Mouse (Mus musculus): ENCODE results near the gene Rabep2. TPM values are rescaled to one million over a fixed set of nuclear protein-coding genes. Genes with fewer than 3 reads are reported as not detected.

Rabep2 gene
- total RNA-seq, 2 experiments from 2014 or later: 14.0 to 14.9 TPM

GRCm38 (mm10) chr7:126467834-126468627, 39.5 kb downstream of the Rabep2 start:
- Histone ChIP-seq H3K4me3 (peak overlapping the region; percentile 53), H3K27ac (peak overlapping the region; percentile 99)
- DNase-seq: no peak
- intact Hi-C loops (cut with DNase I): loop anchor here (10.0 kb wide), 1 partner anchor 327 kb away; the partner anchor contains the start of genes Fam57b and Ppp4c
- TF ChIP-seq CTCF (IDR thresholded peaks at IDR 0.05): no peak

GRCm38 (mm10) chr7:126470077-126470476, 41.5 kb downstream of the Rabep2 start:
- H3K27ac ChIP-seq: no peak overlapping the region
- no peak for DNase-seq
- no peak overlapping the region for H3K4me3 ChIP-seq
- no peak for TF ChIP-seq CTCF (IDR thresholded peaks at IDR 0.05)
- intact Hi-C loops (cut with DNase I): loop anchor here (5.0 to 10.0 kb wide), 2 partner anchors 38 to 305 kb away; partner anchors contain the start of gene Ypel3

- intact Hi-C loops (cut with DNase I): loop anchor here (5.0 to 10.0 kb wide), 2 partner anchors 39 to 303 kb away; partner anchors contain the start of gene Ypel3
- DNase-seq: no peak
- no peak for TF ChIP-seq CTCF (IDR thresholded peaks at IDR 0.05)
- Histone ChIP-seq H3K27ac (no peak overlapping the region), H3K4me3 (no peak overlapping the region)
Measured at GRCm38 (mm10) chr7:126471361-126471760, 42.8 kb downstream of the Rabep2 start.

GRCm38 (mm10) chr7:126471853-126472252, 43.3 kb downstream of the Rabep2 start:
- H3K27ac ChIP-seq: no peak overlapping the region
- no peak for TF ChIP-seq CTCF (IDR thresholded peaks at IDR 0.05)
- no peak overlapping the region for H3K4me3 ChIP-seq
- intact Hi-C loops (cut with DNase I): loop anchor here (5.0 to 10.0 kb wide), 2 partner anchors 40 to 303 kb away; partner anchors contain the start of gene Ypel3
- no peak for DNase-seq

DNA sequence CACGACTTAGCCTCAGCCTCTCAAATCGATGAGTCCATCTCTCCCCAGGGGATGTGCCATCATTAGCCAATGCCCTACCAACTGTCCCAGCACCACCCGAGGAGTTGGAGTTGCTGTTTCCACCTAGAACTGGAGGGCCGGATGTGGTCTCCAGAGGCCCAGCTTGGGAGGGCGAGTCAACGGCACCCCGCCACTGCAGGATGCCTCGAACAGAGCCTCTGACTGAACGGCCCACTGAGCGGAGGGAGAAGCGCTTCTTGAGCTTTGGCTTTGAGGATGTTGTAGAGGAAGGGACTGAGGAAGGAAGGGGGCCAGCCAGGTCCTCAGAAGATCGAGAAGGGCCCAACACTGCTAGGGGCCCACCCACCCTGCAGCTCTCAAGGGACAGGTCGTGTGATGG, 43.7 kb downstream of the Rabep2 start:
- DNase-seq: no peak
- H3K4me3 ChIP-seq: no peak overlapping the region
- intact Hi-C loops (cut with DNase I): loop anchor here (5.0 to 10.0 kb wide), 2 partner anchors 40 to 302 kb away; partner anchors contain the start of gene Ypel3
- no peak for TF ChIP-seq CTCF (IDR thresholded peaks at IDR 0.05)
- H3K27ac ChIP-seq: no peak overlapping the region

DNA sequence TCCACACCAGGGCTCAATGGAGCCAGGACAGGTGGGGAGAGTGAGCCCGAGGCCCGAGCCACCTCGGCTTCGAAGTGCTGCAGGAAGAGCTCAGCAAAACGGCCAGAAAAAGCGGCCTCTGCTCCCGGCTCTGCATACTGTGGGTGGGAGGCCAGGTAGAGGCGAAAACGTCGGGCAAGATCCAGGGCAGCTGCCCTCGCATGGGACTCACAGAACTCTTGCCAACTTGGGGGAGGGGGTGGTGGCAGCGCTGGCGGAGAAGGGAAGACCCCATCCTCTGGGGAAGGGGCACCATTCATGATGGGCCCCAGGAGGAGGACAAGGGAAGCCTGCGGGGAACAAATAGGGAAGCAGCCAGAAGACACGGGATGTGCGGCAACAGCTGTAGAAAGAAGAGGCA, 44.2 kb downstream of the Rabep2 start:
- Histone ChIP-seq H3K27ac (no peak overlapping the region), H3K4me3 (peak overlapping the region; percentile 87; the same call in 1 of the 2 replicates)
- DNase-seq: no peak
- TF ChIP-seq CTCF (IDR thresholded peaks at IDR 0.05): no peak
- intact Hi-C loops (cut with DNase I): loop anchor here (5.0 to 10.0 kb wide), 2 partner anchors 40 to 302 kb away; partner anchors contain the start of gene Ypel3

- Histone ChIP-seq H3K27ac (peak overlapping the region; percentile 99), H3K4me3 (peak overlapping the region; percentile 87)
- intact Hi-C loops (cut with DNase I): loop anchor here (5.0 to 10.0 kb wide), 2 partner anchors 41 to 301 kb away; partner anchors contain the start of gene Ypel3
- TF ChIP-seq CTCF (IDR thresholded peaks at IDR 0.05): no peak
- DNase-seq: no peak
Measured at GRCm38 (mm10) chr7:126473470-126474086, 45.0 kb downstream of the Rabep2 start.

GRCm38 (mm10) chr7:126474486-126474955, 46.0 kb downstream of the Rabep2 start:
- peak; percentile 61 for DNase-seq
- H3K27ac ChIP-seq: peak overlapping the region; percentile 99
- H3K4me3 ChIP-seq: peak overlapping the region; percentile 87
- intact Hi-C loops (cut with DNase I): loop anchor here (5.0 to 10.0 kb wide), 2 partner anchors 42 to 300 kb away; partner anchors contain the start of gene Ypel3
- TF ChIP-seq CTCF (IDR thresholded peaks at IDR 0.05): no peak

DNA sequence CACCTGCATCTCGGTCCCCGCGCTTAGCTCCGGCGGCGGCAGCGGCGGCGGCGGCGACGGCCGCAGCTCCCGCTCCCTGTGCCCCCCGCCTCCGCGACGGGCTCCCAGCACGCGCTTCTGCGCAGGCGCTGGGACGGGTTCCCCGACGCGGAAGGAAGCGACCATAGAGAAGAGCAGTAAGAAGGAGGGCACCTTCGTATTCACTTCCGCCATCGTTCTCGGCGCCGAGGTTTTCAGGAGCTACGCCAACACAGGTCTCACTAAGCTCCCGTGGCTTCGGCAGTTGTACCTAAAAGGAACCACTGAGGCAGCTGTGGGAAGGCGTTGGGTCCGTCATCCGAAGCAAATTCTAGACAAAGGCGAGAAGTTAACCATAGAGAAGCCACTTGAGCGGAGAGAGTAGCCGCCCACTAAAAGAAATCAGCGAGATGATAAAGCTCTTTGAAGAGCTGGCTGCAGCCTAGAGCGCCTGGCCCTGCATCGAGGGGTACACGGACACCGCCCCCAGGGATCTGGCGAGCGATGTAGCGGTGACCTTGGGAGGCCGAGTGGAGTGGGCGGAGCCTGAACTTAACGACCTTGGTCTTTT, 46.5 kb downstream of the Rabep2 start, which contains the start of gene Sh2b1:
Gene Sh2b1, minus strand, starts transcription at position 432 of the 589 bp plus-strand sequence.
- TF ChIP-seq CTCF (IDR thresholded peaks at IDR 0.05): peak; percentile 43
- intact Hi-C loops (cut with DNase I): loop anchor here (5.0 to 10.0 kb wide), 2 partner anchors 43 to 300 kb away; partner anchors contain the start of gene Ypel3
- Histone ChIP-seq H3K27ac (peak within 1 kb of the TSS; percentile 99), H3K4me3 (peak within 1 kb of the TSS; percentile 87)
- DNase-seq: peak; percentile 92

- H3K4me3 ChIP-seq: peak overlapping the region; percentile 68
- peak overlapping the region; percentile 74 for H3K27ac ChIP-seq
- TF ChIP-seq CTCF (IDR thresholded peaks at IDR 0.05): peak; percentile 86
- DNase-seq: no peak
- intact Hi-C loops (cut with DNase I): loop anchor here (2.0 to 5.0 kb wide), 2 partner anchors 47 to 84 kb away; partner anchors contain the start of gene Nfatc2ip
Measured at GRCm38 (mm10) chr7:126481699-126482098, 53.1 kb downstream of the Rabep2 start.

DNA sequence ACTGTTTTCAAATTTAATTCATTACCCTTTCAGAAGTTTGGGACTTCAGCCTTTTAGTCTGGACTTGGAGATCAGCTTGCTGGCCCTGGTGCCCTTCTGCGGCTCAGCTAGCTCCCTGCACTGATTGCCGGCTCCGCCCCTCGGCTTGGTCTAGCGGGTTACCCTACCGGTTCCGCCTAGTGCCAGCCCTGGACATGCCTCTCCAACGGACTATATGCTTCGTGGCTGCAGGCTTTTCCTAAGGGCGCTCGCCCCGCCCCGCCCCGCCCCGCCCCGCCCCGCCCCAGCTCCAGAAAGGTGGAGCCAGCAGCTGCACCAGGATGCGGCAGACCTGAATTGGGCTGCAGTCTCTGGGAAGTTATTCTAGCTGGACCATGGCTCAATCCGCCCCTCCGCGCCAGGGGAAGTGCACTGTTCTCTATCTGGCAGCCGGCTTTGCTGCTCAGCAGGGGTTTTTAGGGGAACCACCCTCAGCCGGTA, 53.9 kb downstream of the Rabep2 start:
- Histone ChIP-seq H3K4me3 (peak overlapping the region; percentile 68), H3K27ac (peak overlapping the region; percentile 74)
- TF ChIP-seq CTCF (IDR thresholded peaks at IDR 0.05): peak; percentile 11; the same call in 1 of the 2 replicates
- intact Hi-C loops (cut with DNase I): loop anchor here (5.0 kb wide), 1 partner anchor 85 kb away; the partner anchor contains the start of gene Nfatc2ip
- peak; percentile 93 for DNase-seq

Measured in gastrocnemius, adult 2 months (tissue).